Mouse (Mus musculus): ENCODE results near the gene Fbxo39. TPM values are rescaled to one million over a fixed set of nuclear protein-coding genes. Genes with fewer than 3 reads are reported as not detected.
A peak's percentile ranks its signal among the peaks of the same experiment; 100 is the strongest.
"Not testable (repeated sequence)": the region's sequence is repeated elsewhere in the genome, so short reads cannot be mapped to it uniquely, and the experiment has no call there.

Fbxo39 gene
- polyA plus RNA-seq, 1 experiment from 2014 or later = not detected

- 89% methylated on average over 4 of the region's 4 CpGs for WGBS
- Histone ChIP-seq H3K27ac (replicated peaks) (no peak overlapping the region), H3K4me2 (no peak overlapping the region), H3K4me1 (replicated peaks) (no peaks in the 10 kb centered on the region), H3K27me3 (no peaks in the 10 kb centered on the region), H3K9ac (no peak overlapping the region), H3K9me3 (no peaks in the 10 kb centered on the region), H3K4me3 (no peak overlapping the region), H3K36me3 (no peaks in the 10 kb centered on the region)
- ATAC-seq (ENCODE audit: low read depth) = no peak
These were observed 11.5 kb downstream of the Fbxo39 start for GRCm38 (mm10) chr11:72325701-72326100.

GRCm38 (mm10) chr11:72332951-72333667 lies 18.9 kb downstream of the Fbxo39 start:
- no peak overlapping the region for H3K27ac ChIP-seq (replicated peaks)
- no peaks in the 10 kb centered on the region for H3K27me3 ChIP-seq
- no peak overlapping the region for H3K9ac ChIP-seq
- H3K4me3 ChIP-seq = no peak overlapping the region
- H3K4me1 ChIP-seq (replicated peaks) = peaks cover under 1% of the 10 kb centered on the region; the same call in 1 of the 2 replicates
- no peak overlapping the region for H3K4me2 ChIP-seq
- WGBS = 75% methylated on average over 9 of the region's 9 CpGs
- no peak for ATAC-seq (ENCODE audit: low read depth)
- no peaks in the 10 kb centered on the region for H3K9me3 ChIP-seq
- H3K36me3 ChIP-seq = no peaks in the 10 kb centered on the region

GRCm38 (mm10) chr11:72334653-72335052 lies 20.4 kb downstream of the Fbxo39 start:
- no peaks in the 10 kb centered on the region for H3K27me3 ChIP-seq
- no peak overlapping the region for H3K9ac ChIP-seq
- no peak overlapping the region for H3K4me2 ChIP-seq
- peaks cover 11% of the 10 kb centered on the region for H3K4me1 ChIP-seq (replicated peaks)
- WGBS = 82% methylated on average over 4 of the region's 4 CpGs
- no peak overlapping the region for H3K27ac ChIP-seq (replicated peaks)
- H3K4me3 ChIP-seq = no peak overlapping the region
- no peaks in the 10 kb centered on the region for H3K9me3 ChIP-seq
- ATAC-seq (ENCODE audit: low read depth) = no peak
- no peaks in the 10 kb centered on the region for H3K36me3 ChIP-seq

- no peaks in the 10 kb centered on the region for H3K36me3 ChIP-seq
- no peaks in the 10 kb centered on the region for H3K9me3 ChIP-seq
- no peak overlapping the region for H3K4me3 ChIP-seq
- no peak overlapping the region for H3K9ac ChIP-seq
- H3K4me2 ChIP-seq = no peak overlapping the region
- no peaks in the 10 kb centered on the region for H3K27me3 ChIP-seq
- peaks cover 11% of the 10 kb centered on the region for H3K4me1 ChIP-seq (replicated peaks)
- no peak overlapping the region for H3K27ac ChIP-seq (replicated peaks)
- no peak for ATAC-seq (ENCODE audit: low read depth)
- WGBS = 87% methylated on average over 8 of the region's 8 CpGs
These were observed 22.5 kb downstream of the Fbxo39 start for GRCm38 (mm10) chr11:72336726-72337125.

- H3K4me1 ChIP-seq (replicated peaks) = peaks cover 11% of the 10 kb centered on the region
- H3K36me3 ChIP-seq = no peaks in the 10 kb centered on the region
- no peak overlapping the region for H3K4me3 ChIP-seq
- no peaks in the 10 kb centered on the region for H3K9me3 ChIP-seq
- H3K4me2 ChIP-seq = no peak overlapping the region
- no peak overlapping the region for H3K27ac ChIP-seq (replicated peaks)
- no peaks in the 10 kb centered on the region for H3K27me3 ChIP-seq
- no peak for ATAC-seq (ENCODE audit: low read depth)
- H3K9ac ChIP-seq = no peak overlapping the region
- 38% methylated on average over 5 of the region's 5 CpGs for WGBS
These were observed 24.2 kb downstream of the Fbxo39 start for GRCm38 (mm10) chr11:72338437-72338871.

- Histone ChIP-seq H3K4me3 (no peak overlapping the region), H3K9ac (no peak overlapping the region), H3K27ac (replicated peaks) (no peak overlapping the region), H3K9me3 (no peaks in the 10 kb centered on the region), H3K4me2 (no peak overlapping the region), H3K36me3 (no peaks in the 10 kb centered on the region), H3K27me3 (no peaks in the 10 kb centered on the region), H3K4me1 (replicated peaks) (peaks cover 11% of the 10 kb centered on the region)
- ATAC-seq (ENCODE audit: low read depth) = no peak
- WGBS = 92% methylated on average over 4 of the region's 4 CpGs
These were observed 25.5 kb downstream of the Fbxo39 start for GRCm38 (mm10) chr11:72339716-72340115.

GRCm38 (mm10) chr11:72342549-72343237 lies 28.4 kb downstream of the Fbxo39 start:
- H3K4me2 ChIP-seq = peak overlapping the region; percentile 35
- peak; percentile 76 for ATAC-seq (ENCODE audit: low read depth)
- H3K4me3 ChIP-seq = no peak overlapping the region
- no peak overlapping the region for H3K9ac ChIP-seq
- WGBS = 11% methylated on average over 7 of the region's 7 CpGs
- H3K4me1 ChIP-seq (replicated peaks) = peaks cover 11% of the 10 kb centered on the region
- H3K27ac ChIP-seq (replicated peaks) = no peak overlapping the region
- H3K27me3 ChIP-seq = no peaks in the 10 kb centered on the region
- H3K9me3 ChIP-seq = no peaks in the 10 kb centered on the region
- H3K36me3 ChIP-seq = no peaks in the 10 kb centered on the region

GRCm38 (mm10) chr11:72343238-72343625 lies 29.0 kb downstream of the Fbxo39 start:
- H3K9ac ChIP-seq; H3K4me1 ChIP-seq (replicated peaks); H3K9me3 ChIP-seq; H3K27me3 ChIP-seq; H3K4me3 ChIP-seq; H3K27ac ChIP-seq (replicated peaks); H3K4me2 ChIP-seq; H3K36me3 ChIP-seq; ATAC-seq (ENCODE audit: low read depth): not testable (repeated sequence)
- 96% methylated on average over 5 of the region's 5 CpGs for WGBS

- H3K4me1 ChIP-seq (replicated peaks) = peaks cover 3% of the 10 kb centered on the region; the same call in 1 of the 2 replicates
- H3K27me3 ChIP-seq = no peaks in the 10 kb centered on the region
- no peak overlapping the region for H3K4me2 ChIP-seq
- H3K9ac ChIP-seq = peak overlapping the region; percentile 17; the same call in 1 of the 2 replicates
- no peaks in the 10 kb centered on the region for H3K36me3 ChIP-seq
- H3K4me3 ChIP-seq = no peak overlapping the region
- H3K9me3 ChIP-seq = no peaks in the 10 kb centered on the region
- 27% methylated on average over 8 of the region's 8 CpGs for WGBS
- H3K27ac ChIP-seq (replicated peaks) = 0 out of 2 replicates have a peak overlapping the region, but pooled peaks have one; percentile 13
- no peak for ATAC-seq (ENCODE audit: low read depth)
These were observed 29.7 kb downstream of the Fbxo39 start for GRCm38 (mm10) chr11:72343904-72344303.

- no peaks in the 10 kb centered on the region for H3K9me3 ChIP-seq
- no peaks in the 10 kb centered on the region for H3K36me3 ChIP-seq
- no peaks in the 10 kb centered on the region for H3K4me1 ChIP-seq (replicated peaks)
- no peak overlapping the region for H3K27ac ChIP-seq (replicated peaks)
- WGBS = 88% methylated on average over 11 of the region's 11 CpGs
- H3K9ac ChIP-seq = peak overlapping the region; percentile 17; the same call in 1 of the 2 replicates
- H3K27me3 ChIP-seq = no peaks in the 10 kb centered on the region
- no peak for ATAC-seq (ENCODE audit: low read depth)
- no peak overlapping the region for H3K4me2 ChIP-seq
- no peak overlapping the region for H3K4me3 ChIP-seq
These were observed 30.2 kb downstream of the Fbxo39 start for GRCm38 (mm10) chr11:72344486-72344885.

GRCm38 (mm10) chr11:72348563-72348962 lies 34.3 kb downstream of the Fbxo39 start:
- Histone ChIP-seq H3K4me2 (no peak overlapping the region), H3K4me1 (replicated peaks) (no peaks in the 10 kb centered on the region), H3K36me3 (no peaks in the 10 kb centered on the region), H3K4me3 (no peak overlapping the region), H3K27me3 (no peaks in the 10 kb centered on the region), H3K9ac (no peak overlapping the region), H3K9me3 (no peaks in the 10 kb centered on the region), H3K27ac (replicated peaks) (no peak overlapping the region)
- WGBS = 67% methylated on average over 10 of the region's 10 CpGs
- ATAC-seq (ENCODE audit: low read depth) = no peak

- Histone ChIP-seq H3K9ac (no peak overlapping the region), H3K9me3 (no peaks in the 10 kb centered on the region), H3K4me1 (replicated peaks) (no peaks in the 10 kb centered on the region), H3K4me3 (no peak overlapping the region), H3K27ac (replicated peaks) (no peak overlapping the region), H3K27me3 (no peaks in the 10 kb centered on the region), H3K4me2 (no peak overlapping the region), H3K36me3 (no peaks in the 10 kb centered on the region)
- ATAC-seq (ENCODE audit: low read depth) = no peak
- 63% methylated on average over 8 of the region's 8 CpGs for WGBS
These were observed 34.8 kb downstream of the Fbxo39 start for GRCm38 (mm10) chr11:72349016-72349415.

Measured in neural tube, embryonic 13.5 days (tissue).